Mouse (Mus musculus) right cerebral cortex, postnatal 25 days (tissue): ENCODE results near the gene Hip1r.

Experiments used
- DNase-seq: peaks from one replicate; pipeline ENCODE4 v3.0.0; 2022

Hip1r gene

DNA sequence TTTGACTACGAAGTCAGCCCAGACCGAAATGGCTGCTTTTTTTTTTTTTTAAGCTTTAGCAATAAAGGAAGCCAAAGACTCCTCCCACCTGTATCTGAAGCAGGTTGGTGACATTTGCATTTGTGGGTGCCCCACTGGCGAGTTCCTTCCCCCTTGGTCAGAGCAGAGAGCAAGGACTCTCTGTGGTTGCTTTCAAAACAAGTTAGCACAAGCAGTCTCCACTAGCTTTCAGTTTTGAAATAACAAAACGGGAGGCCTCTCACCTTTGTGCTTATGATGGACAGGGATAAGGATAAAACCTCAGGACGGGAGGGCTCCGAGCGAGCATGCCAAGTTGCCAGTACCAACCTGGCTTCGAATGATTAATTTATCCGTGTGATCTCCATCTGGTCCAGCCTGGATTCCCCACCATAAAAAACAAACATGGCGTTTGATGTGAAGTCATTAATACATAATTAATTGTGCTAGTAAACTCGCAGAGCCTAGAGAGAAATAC, 1.2 kb downstream of the Hip1r start:
- DNase-seq = no peak

DNA sequence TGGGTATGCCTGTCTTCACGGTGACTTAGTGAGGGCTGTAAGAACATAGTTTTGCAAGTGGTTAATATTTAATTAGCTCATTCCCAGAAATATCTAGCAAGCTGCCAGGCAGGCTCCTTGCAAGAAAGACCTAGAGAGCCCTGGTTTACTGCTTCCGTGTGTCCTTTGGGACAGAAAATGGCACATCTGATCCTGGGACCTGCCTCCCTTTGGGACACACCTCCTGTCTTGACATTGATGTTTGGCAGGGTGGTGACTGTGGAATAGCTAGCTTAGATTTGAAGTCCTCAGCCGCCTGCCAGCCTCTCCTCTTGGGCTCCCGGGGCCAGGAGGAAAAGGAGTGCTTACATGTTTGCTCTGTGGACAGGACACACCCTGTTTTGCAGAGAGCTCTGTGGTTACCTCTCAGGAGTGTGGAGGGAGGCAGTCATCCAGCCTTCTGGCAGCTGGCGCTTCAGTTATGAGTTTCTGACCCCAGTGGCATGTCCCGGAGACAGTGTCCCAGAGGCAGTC, 2.3 kb downstream of the Hip1r start:
- no peak for DNase-seq

- no peak for DNase-seq
Measured at GRCm38 (mm10) chr5:123977231-123977630, 3.8 kb downstream of the Hip1r start.

GRCm38 (mm10) chr5:123978131-123978530, 4.7 kb downstream of the Hip1r start:
- DNase-seq = peak; percentile 2

GRCm38 (mm10) chr5:123979221-123979979, 6.0 kb downstream of the Hip1r start:
- DNase-seq = peak; percentile 5

GRCm38 (mm10) chr5:123979980-123980369, 6.5 kb downstream of the Hip1r start:
- peak; percentile 1 for DNase-seq

GRCm38 (mm10) chr5:123980521-123981249, 7.3 kb downstream of the Hip1r start:
- peak; percentile 8 for DNase-seq

DNA sequence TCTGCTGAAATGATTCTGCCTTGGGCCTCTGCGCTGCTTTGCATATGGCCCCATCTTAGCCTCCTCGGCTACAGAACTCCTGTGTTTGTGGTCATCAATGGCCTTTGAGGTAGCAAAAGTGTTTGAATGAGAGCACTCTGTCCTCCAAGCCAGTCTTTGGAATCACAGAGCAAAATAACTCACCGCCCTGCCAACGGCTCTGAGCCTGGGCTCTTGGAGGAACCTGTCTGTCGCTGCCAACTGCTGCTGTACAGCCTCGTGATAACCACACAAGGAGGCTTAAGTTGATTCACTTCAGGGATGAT, 7.8 kb downstream of the Hip1r start:
- DNase-seq = peak; percentile 27

DNA sequence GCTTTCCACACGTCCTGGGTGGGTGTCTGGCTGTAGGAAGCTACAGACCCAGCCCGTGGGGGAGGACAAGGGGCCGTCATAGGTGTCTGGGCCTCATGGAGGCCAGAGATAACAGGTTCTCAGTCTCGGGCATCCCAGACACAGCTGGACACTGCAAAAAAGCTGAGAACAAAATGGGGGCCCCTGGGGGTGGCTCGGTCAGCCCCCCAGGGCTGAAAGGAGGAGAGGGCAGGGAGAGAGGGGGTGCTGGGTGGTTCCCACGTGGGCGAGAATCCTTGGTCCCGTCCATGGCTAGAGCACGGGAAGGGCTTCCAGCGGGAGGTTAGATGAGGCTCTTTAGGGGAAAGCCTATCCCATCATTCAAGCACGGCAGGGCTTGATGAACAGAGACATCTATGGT, 9.4 kb downstream of the Hip1r start:
- peak; percentile 1 for DNase-seq

- DNase-seq = no peak
Measured at GRCm38 (mm10) chr5:123985434-123985833, 12.0 kb downstream of the Hip1r start.

GRCm38 (mm10) chr5:123986925-123987324, 13.5 kb downstream of the Hip1r start:
- DNase-seq = no peak

GRCm38 (mm10) chr5:123987511-123987910, 14.1 kb downstream of the Hip1r start:
- DNase-seq = no peak

DNA sequence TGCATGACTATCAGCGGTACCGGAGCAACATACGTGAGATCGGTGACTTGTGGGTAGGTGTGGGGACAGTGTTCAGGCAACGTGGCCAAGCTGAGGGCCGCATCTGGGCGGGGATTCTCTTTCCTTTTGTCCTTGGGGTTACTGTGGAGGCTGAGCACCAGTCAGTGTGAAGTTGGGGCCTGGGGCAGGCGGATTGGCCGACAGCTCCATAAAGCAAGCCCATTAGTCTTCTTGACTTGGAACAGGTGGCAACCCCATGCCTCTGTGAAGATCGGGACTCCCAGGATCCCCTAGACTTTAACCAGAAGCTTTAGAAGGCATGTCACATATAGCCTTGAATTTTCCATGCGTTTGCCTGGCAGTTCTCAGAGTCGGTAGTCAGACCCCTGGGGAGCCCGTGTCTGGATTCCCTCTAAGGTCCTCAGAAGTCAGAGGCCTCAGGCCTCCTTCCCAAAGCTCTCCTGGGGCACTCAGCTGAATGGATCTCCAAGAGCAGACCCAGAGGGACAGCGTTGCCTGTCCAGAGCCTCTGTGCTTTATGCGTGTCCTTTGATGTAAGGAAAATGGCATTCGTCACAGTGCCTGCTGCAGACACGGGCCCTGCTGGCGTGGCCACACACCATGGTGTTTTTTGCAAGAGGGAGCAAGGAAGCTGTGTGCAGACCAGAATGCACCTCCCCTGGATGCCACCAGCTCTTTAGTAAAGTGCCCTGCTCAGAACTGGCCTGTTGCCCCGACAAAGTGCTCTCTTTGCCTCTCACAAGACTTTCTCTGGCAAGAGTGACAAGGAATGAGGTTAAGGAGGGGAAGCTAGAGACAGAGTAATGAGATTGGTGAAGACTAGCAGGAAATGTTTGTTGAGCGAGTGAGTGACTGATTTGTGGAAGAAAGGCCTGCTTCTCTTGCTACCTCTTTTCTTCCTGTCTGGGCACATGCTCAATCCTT, 16.8 kb downstream of the Hip1r start:
- DNase-seq = no peak

- DNase-seq = no peak
Measured at GRCm38 (mm10) chr5:123991321-123991720, 17.9 kb downstream of the Hip1r start.

DNA sequence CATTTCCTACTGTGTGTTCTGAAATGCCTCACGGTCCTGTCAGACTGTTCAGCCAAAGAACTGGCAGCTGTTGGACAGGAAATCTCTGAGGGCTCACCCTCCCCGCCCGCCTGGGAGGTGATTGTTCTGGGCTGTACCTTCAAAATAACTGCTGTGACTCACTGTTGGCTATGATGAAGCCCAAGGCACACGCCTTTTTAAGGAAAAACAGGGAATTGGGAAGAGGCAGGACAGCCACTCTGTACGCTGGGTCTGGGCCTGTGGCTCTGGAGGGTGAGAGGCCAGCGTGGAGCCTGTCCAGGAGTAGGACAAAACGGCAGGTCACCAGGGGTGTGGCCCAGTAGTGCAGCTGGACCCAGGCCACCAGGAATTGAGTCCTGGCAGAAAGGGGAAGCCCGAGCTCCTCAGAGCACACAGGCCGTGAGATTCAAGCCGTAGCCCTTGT, 18.8 kb downstream of the Hip1r start:
- DNase-seq = no peak

- peak; percentile 74 for DNase-seq
Measured at GRCm38 (mm10) chr5:123992794-123993193, 19.4 kb downstream of the Hip1r start.

GRCm38 (mm10) chr5:123993263-123994036, 20.0 kb downstream of the Hip1r start:
- no peak for DNase-seq

DNA sequence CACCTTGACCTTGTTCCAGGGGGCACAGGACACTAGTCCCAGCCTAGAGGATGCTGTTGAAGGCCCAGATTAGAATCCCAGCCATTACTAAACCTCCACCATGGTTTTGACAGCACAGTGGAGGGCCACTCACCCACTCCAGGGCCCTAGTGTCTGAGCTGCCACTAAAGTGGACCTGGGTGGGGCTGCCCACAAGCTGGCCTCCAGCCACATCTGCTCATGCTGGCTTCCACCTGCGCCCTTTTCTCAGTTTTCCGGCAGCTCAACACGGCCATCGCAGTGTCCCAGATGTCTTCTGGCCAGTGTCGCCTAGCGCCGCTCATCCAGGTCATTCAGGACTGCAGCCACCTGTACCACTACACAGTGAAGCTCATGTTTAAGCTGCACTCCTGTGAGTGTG, 21.0 kb downstream of the Hip1r start:
- no peak for DNase-seq

GRCm38 (mm10) chr5:123995388-123995787, 22.0 kb downstream of the Hip1r start:
- DNase-seq = no peak

DNA sequence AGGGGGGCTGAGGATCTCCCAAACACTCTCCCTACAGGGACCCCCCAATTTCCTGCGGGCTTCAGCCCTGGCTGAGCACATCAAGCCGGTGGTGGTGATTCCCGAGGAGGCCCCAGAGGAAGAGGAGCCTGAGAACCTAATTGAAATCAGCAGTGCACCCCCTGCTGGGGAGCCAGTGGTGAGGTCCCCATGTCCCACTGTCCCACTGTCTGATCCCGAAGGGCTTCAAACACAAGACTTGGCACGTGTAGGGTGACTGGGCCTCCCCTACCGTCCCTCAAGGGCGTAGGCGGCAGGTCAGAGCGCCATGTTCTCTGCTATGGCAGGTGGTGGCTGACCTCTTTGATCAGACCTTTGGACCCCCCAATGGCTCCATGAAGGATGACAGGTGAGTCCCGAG, 22.8 kb downstream of the Hip1r start:
- DNase-seq = no peak

DNA sequence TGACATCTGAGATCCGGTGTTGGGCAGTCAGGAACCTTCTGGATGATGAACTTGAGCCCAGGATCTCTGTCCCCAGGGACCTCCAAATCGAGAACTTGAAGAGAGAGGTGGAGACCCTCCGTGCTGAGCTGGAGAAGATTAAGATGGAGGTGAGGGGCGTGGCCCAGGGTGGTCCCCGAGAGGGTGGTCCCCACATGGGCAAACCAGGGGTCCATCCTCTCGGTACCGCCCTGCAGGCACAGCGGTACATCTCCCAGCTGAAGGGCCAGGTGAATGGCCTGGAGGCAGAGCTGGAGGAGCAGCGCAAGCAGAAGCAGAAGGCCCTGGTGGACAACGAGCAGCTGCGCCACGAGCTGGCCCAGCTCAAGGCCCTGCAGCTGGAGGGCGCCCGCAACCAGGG, 23.3 kb downstream of the Hip1r start:
- no peak for DNase-seq

- DNase-seq = no peak
Measured at GRCm38 (mm10) chr5:123997211-123997751, 23.9 kb downstream of the Hip1r start.
